Mouse (Mus musculus) thymus, adult 2 months (tissue): ENCODE measurements around the gene Fbxo6.

Experiments used
- CTCF ChIP-seq: fragments of 200-500 bp; IDR thresholded peaks from 2 replicates; pipeline ENCODE4 v1.5.1; 2012; ENCODE audit warnings: mild to moderate bottlenecking, control low read depth, low read length, moderate library complexity, borderline replicate concordance; ENCODE audit not compliant: control insufficient read depth, poor library complexity, insufficient read depth; ENCODE audit errors: extremely low read depth
- POLR2A ChIP-seq: fragments of 200-500 bp; IDR thresholded peaks from 2 replicates; pipeline ENCODE4 v1.6.1; 2012; ENCODE audit warnings: mild to moderate bottlenecking, low read length, control low read depth, moderate library complexity; ENCODE audit not compliant: control insufficient read depth, poor library complexity, insufficient read depth; ENCODE audit errors: extremely low read depth

GRCm38 (mm10) chr4:148120555-148120954 is 31.4 kb downstream of the Fbxo6 start:
- no peak for TF ChIP-seq CTCF
- no peak for TF ChIP-seq POLR2A
